Mouse (Mus musculus): Measurements from ENCODE around the gene Hbq1a.
"Not testable (repeated sequence)": the region's sequence is repeated elsewhere in the genome, so short reads cannot be mapped to it uniquely, and the experiment has no call there.

Hbq1a gene

GRCm38 (mm10) chr11:32299865-32300264 is at the start of gene Hbq1a:
Hbq1a (plus strand) TSS chr11:32300069.
- DNase-seq = peak; percentile 54

DNA sequence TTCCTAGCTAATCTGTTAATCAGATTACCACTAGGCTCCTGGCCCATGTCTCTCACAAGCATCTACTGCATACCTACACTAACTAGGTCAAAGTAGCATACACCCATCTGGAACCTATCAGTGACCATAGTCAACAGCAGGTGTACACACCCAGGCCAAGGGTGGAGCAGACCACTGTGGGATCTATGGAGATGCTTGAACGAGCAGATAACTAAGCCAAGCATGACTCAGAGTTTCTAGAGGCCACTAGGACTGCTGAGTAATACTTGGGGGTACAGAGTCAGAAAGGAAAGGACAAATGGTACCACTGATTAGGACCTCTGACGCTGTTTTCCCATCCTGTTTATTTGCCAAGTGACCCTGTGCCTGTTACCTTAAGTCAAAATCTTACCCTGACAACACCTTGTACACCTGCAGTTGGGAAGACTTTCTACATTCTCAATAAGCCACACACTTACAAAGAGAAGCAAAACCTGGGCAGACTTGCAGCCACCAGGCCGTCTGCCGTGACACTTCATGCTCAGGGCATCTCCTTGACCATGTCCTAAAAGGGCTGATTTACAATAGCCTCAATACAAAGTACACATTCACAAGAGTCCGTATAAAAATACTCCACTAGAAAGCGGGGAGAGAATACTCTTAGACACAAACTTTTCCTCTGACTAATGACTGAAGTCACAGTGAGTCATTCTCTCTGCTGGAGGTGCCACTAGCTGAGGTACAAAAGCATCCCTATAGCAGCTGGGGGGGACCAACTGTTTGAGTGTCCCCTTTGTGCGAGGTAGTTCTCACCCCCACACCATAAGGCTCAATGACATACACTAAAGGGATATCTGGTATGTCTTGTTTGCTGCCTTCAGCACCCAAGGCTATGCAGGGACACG is 48.7 kb upstream of the Hbq1a start:
- no peak for DNase-seq

DNA sequence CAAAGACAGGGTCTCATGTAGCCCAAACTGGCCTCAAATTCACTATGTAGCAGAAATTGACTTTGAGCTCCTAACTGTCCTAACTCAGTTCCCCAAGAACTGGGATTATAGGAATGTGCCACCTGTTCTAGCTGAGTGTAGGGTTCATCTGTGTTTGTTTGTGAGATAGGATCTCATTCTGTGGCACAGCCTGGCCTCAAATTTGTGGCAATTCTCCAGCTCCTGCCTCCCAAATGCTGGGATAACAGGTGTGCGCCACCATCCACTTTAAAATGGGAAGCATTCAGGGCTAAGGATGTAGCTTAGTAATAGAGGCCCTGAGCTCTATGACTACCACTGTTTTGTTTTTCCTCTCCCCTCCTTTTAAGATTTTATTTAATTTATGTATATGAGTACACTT is 46.7 kb upstream of the Hbq1a start:
- no peak for DNase-seq

DNA sequence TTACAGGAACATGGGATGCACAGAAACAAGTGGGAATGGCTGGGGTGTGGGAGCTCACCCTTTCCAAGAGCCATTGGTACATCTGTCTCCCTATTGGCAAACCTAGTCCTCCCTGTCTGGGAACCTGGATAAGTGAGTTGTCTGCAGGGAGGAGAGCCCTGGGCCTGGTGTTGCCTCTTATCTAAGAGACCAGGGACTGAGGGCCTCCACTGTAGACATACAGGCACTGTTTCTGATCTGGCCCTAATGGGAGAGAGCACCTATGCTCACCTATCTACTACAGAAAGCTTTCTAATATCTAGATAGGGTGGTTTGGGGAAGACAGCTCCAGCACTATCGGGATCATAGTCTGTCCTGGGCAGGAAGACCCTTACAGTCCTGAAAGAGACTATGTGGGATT is 43.7 kb upstream of the Hbq1a start:
- no peak for DNase-seq

DNA sequence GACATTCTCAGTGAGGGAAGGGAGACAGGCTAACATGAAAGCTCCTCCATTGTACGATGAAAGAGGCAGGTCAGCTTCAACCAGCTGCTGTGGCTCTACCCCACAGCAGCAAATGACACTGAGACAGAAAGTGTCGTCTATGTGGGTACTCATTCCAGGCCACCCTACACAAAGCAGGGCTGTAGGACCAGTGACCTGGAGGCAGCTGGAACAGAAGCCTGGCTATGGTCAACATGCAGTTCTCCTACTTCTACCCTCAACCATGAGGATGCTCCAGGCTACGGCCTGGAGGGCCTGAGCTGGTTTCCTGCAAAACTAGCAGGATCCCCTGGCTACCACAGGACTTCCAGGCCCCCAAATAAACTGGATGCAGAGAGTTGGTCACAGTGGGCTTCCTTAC is 43.3 kb upstream of the Hbq1a start:
- DNase-seq = no peak

DNA sequence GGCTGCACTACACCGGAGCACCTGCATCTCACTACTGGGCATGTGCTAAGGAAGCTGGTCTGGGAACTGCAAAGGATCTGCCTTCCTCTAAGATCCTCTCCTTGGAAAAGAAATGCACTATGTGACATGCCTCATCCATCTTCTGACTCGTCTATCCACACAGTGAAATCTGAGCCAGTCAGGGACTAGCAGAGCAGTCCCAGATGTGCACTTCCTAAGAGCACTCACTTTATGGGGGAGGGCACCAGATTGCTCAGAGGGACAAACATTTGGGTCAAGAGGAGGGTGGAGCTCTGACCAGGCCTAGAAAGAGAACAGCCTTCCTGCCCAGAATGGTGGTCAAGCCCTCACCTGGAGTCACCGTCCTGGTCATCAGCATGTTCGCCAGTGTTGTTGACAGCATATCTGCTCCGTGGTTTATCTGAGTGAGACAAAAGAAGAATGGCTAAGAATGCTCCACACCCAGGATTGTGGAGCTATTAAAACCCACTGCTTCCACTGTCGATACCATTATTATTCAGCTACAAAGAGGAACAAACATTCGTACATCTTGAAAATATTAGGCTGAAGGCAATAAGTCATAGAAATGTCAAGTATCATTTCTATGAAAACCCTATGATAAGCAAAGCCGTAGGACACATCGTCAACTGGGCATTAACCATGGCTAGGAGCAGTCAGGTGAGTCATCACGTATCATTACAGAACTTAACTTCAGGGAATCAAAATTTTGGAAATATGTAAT is 37.0 kb upstream of the Hbq1a start:
- no peak for DNase-seq

GRCm38 (mm10) chr11:32265117-32265738 is 34.6 kb upstream of the Hbq1a start:
- no peak for DNase-seq

GRCm38 (mm10) chr11:32266194-32266593 is 33.7 kb upstream of the Hbq1a start:
- DNase-seq = no peak

- no peak for DNase-seq
Measured at GRCm38 (mm10) chr11:32266776-32267175, 33.1 kb upstream of the Hbq1a start.

- DNase-seq = peak; percentile 97
Measured at GRCm38 (mm10) chr11:32267188-32267884, 32.5 kb upstream of the Hbq1a start, which contains the start of gene Nprl3. Nprl3 (minus strand) TSS chr11:32267707.

DNA sequence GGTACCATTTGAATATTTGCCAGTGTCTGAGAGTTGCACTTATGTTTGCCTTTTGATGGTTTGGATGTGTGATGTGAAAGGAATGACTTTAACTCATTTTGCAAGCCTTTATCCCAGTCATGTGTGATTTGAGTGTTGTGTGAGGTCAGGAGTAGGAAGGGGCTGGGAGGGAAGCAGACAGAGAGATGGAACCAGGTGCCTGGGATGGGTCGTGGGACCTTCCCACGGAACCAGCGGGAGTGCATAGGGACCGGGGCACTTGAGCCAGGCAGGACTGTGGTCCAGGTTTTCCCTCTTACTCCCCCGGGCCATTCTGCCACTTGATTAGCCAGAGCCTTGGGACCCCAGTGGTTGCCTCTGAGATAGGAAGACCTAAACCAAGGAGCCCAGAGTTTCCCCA is 31.9 kb upstream of the Hbq1a start:
- DNase-seq = no peak

DNA sequence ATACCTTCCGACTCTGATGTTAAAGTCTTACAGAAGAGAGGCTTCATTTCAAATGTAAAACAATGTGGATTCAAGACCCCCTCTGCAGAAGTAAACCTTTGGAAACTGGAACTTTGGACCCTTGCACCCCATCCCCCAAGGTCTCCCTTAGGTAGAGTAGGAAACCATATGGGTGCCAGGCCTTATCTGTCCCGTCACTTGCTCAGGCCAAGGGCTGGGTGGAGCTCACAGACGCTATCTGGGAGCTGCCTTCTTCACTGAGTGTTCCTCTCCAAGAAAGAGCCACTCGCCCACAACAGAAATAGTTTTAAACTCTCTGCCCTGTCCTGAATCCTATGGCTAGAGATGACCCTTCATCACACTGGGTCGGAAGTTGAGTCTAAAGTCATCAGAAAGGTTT is 30.9 kb upstream of the Hbq1a start:
- DNase-seq = no peak

- DNase-seq = no peak
Measured at GRCm38 (mm10) chr11:32271178-32271577, 28.7 kb upstream of the Hbq1a start.

DNA sequence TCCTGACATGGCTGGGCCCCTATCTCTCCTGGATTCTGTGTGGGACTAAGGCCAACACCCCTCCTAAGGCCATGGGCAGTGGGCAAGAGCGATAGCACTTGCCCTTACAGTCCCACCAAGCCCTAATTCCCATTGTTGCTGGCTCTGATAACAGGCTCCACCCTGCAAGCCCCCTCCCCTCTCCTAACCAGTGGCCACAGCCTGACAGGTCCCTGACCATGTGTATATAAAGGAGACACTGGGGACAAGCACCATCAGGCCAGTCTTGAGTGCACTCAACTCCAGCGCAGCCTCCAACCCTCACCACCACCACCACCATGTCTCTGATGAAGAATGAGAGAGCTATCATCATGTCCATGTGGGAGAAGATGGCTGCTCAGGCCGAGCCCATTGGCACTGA is 23.5 kb upstream of the Hbq1a start, which contains the start of gene Hba-x:
TSS of gene Hba-x (plus strand) at position 54 of the 400 bp plus-strand sequence.
- DNase-seq = no peak

GRCm38 (mm10) chr11:32277736-32278457 is 22.0 kb upstream of the Hbq1a start:
- DNase-seq = no peak

DNA sequence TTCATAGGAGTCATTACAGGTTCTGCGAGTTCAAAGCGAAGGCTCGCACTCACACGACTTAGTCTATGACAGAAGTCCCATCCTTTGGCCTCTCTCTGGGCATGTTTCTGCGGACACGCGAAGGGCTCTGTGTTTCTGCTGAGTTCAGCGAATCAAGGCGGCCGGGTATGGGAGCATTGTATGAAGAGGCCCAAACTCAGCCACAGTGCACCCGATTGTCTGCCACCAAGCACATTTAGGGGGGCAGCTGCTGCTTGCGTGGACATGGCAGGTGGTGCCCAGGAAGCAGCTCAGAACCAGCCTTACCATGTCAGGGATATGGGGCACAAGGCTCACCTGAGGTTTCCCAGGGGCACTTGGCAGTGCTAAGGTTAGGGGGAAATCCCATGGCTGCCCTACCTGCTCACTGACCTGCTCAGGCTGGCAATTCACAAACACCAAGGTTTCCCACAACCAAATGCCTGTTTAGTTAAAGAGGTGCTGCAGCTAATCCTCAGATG is 21.4 kb upstream of the Hbq1a start:
- DNase-seq = no peak

GRCm38 (mm10) chr11:32280646-32281045 is 19.2 kb upstream of the Hbq1a start:
- no peak for DNase-seq

- DNase-seq = no peak
Measured at GRCm38 (mm10) chr11:32281416-32282144, 18.3 kb upstream of the Hbq1a start.

DNA sequence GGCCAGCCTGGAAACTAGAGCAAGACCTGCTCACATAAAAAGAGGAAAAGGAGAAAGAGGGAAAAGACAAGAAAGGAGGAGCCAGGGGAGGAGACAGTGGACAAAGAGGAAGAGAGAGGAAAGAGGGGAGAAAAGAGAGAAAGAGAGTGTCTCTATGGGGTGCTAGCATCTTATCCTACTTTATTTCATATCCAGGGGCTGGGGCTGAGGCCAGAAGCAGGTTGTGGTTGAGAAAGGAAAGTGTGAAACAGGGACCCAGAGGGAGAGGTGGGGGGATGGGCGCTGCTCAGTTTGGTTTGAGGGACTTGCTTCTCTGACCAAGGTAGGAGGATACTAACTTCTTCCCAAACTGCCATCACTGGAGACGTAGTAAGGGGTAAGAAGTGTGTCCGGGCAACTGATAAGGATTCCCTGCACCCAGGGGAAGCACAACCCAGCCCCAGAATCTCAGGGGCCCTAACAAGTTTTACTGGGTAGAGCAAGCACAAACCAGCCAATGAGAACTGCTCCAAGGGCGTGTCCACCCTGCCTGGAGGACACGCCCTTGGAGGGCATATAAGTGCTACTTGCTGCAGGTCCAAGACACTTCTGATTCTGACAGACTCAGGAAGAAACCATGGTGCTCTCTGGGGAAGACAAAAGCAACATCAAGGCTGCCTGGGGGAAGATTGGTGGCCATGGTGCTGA is 16.6 kb upstream of the Hbq1a start, which contains the start of gene Hba-a1:
TSS of gene Hba-a1 (plus strand) at position 421 of the 687 bp plus-strand sequence.
- not testable (repeated sequence) for DNase-seq

DNA sequence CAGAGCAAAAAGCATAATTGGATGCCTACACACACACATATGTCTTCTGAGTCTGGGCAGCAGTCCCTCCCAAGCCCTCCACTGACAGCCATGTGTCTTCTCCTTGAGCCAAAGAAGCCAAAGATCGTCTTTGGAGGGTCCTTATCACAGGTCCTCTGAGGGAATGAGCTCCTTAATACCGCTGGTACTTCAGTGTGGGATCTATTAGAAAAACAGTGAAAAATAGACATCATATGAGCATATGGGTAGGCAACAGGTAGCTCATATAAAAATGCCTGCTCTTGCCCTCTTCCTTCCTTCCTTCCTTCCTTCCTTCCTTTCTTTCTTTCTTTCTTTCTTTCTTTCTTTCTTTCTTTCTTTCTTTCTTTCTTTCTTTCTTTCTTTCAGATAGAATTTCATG is 15.3 kb upstream of the Hbq1a start:
- not testable (repeated sequence) for DNase-seq
